Mouse (Mus musculus): ENCODE results near the gene Nadk. TPM values are rescaled to one million over a fixed set of nuclear protein-coding genes. Genes with fewer than 3 reads are reported as not detected.

Nadk gene
- polyA plus RNA-seq (2011; ENCODE audit: insufficient read length, low read depth, missing spikeins): 116 and 130 TPM in 2 replicates

DNA sequence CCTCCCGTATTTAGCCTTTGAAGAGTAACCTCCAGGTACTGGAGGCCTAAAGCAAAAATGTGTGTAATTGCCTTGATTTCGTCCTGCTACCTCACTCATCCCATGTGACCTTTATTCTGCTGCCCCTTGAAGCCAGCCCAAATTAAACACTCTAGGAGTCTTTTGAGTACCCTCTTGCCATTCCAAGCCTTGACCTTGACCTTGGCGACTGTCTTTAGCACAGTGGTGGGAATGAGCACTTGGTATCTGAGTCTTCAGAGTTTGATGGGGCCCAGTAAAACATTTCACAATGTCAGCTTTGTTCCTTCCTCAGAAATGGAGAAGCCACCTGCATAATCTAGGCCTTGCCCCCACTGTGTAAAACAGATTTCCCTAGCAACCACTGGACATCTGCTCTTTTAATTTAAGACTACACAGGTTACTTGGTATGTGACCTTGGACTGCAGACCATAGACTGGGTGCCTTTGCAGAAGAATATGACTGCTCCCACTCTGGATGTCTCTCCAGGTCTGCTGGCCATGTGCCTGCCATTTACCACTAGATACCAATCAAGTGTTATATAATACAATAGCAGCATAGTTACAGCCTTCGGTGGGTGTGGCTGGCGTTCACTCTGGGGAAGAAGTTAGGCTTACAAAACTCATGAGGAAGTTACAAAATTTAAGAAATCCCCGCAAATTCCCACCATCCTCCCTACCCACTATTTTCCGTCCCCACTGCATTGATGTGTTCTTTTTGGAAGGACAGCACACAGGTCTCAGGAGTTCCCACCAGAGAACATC is at the start of gene Nadk:
Gene Nadk (plus strand): TSS at position 718 of the 782 bp plus-strand sequence.
- H3K4me3 ChIP-seq (ENCODE audit: insufficient read depth, low read length): 0 out of 2 replicates have a peak within 1 kb of the TSS, but pooled peaks have one; percentile 13
- peaks cover 20% of the 10 kb centered on the region for H3K4me1 ChIP-seq (ENCODE audit: control insufficient read depth, insufficient read depth, low read length)
- TF ChIP-seq CTCF (IDR thresholded peaks at IDR 0.05; ENCODE audit: borderline replicate concordance, insufficient read depth, low read length) (no peak), POLR2A (IDR thresholded peaks at IDR 0.05; ENCODE audit: low read depth, low read length) (no peak)
- H3K27ac ChIP-seq (ENCODE audit: insufficient read depth, low read length): peak within 1 kb of the TSS; percentile 71

DNA sequence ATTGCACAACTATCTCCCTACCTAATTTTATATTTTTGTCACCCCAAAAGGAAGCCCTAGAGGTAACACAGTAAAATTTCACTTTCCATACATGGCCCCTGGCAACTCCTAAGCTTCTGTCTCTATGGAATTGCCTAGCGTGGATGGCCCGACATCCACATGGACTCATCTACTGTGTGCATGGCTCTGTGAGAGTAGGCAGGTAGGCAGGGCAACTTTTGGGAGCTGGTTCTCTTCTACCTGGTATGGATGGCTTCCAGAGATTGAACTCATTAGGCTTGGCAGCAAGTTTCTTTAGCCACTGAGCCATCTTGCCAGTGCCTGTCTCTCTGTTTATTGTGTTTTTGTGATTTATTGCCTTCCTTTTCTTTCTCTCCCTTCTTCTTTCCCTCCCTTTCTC is 47.4 kb upstream of the Nadk start:
- H3K4me1 ChIP-seq (ENCODE audit: control insufficient read depth, insufficient read depth, low read length): no peaks in the 10 kb centered on the region; the same call in 1 of the 2 replicates
- no peak overlapping the region for H3K4me3 ChIP-seq (ENCODE audit: insufficient read depth, low read length)
- no peak for TF ChIP-seq CTCF (IDR thresholded peaks at IDR 0.05; ENCODE audit: borderline replicate concordance, insufficient read depth, low read length)
- no peak for TF ChIP-seq POLR2A (IDR thresholded peaks at IDR 0.05; ENCODE audit: low read depth, low read length)
- no peak overlapping the region for H3K27ac ChIP-seq (ENCODE audit: insufficient read depth, low read length)

- Histone ChIP-seq H3K27ac (ENCODE audit: insufficient read depth, low read length) (no peak overlapping the region), H3K4me3 (ENCODE audit: insufficient read depth, low read length) (no peak overlapping the region), H3K4me1 (ENCODE audit: control insufficient read depth, insufficient read depth, low read length) (0 out of 2 replicates have a peak, but pooled peaks cover 2% of the 10 kb centered on the region)
- TF ChIP-seq CTCF (IDR thresholded peaks at IDR 0.05; ENCODE audit: borderline replicate concordance, insufficient read depth, low read length): no peak
- no peak for TF ChIP-seq POLR2A (IDR thresholded peaks at IDR 0.05; ENCODE audit: low read depth, low read length)
Observed at GRCm38 (mm10) chr4:155517948-155518517, 44.1 kb upstream of the Nadk start.

- Histone ChIP-seq H3K4me1 (ENCODE audit: control insufficient read depth, insufficient read depth, low read length) (peaks cover 6% of the 10 kb centered on the region; the same call in 1 of the 2 replicates), H3K27ac (ENCODE audit: insufficient read depth, low read length) (no peak overlapping the region), H3K4me3 (ENCODE audit: insufficient read depth, low read length) (no peak overlapping the region)
- no peak for TF ChIP-seq CTCF (IDR thresholded peaks at IDR 0.05; ENCODE audit: borderline replicate concordance, insufficient read depth, low read length)
- TF ChIP-seq POLR2A (IDR thresholded peaks at IDR 0.05; ENCODE audit: low read depth, low read length): no peak
Observed at GRCm38 (mm10) chr4:155522327-155522726, 39.9 kb upstream of the Nadk start.

DNA sequence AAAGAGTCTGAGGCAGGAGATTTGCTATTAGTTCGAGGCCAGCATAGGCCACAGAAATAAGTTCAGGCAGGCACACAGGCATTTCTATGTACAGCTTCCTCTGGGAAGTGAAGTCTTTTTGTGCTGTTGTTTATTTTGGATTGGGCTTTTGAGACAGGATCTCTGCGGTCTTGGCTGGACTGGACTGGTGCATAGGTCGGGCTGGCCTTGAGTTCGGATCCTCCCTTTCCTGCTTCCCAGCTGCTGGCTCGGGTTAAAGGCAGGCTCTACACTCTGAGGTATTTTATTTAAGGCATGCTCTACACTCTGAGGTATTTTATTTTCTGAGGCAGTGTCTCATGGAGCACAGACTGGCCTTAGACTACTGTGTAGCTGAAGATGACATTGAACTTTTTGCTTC is 36.4 kb upstream of the Nadk start:
- peaks cover 6% of the 10 kb centered on the region; the same call in 1 of the 2 replicates for H3K4me1 ChIP-seq (ENCODE audit: control insufficient read depth, insufficient read depth, low read length)
- H3K27ac ChIP-seq (ENCODE audit: insufficient read depth, low read length): no peak overlapping the region
- TF ChIP-seq CTCF (IDR thresholded peaks at IDR 0.05; ENCODE audit: borderline replicate concordance, insufficient read depth, low read length) (no peak), POLR2A (IDR thresholded peaks at IDR 0.05; ENCODE audit: low read depth, low read length) (no peak)
- no peak overlapping the region for H3K4me3 ChIP-seq (ENCODE audit: insufficient read depth, low read length)

- Histone ChIP-seq H3K4me3 (ENCODE audit: insufficient read depth, low read length) (no peak overlapping the region), H3K4me1 (ENCODE audit: control insufficient read depth, insufficient read depth, low read length) (peaks cover 2% of the 10 kb centered on the region; the same call in 1 of the 2 replicates), H3K27ac (ENCODE audit: insufficient read depth, low read length) (no peak overlapping the region)
- TF ChIP-seq POLR2A (IDR thresholded peaks at IDR 0.05; ENCODE audit: low read depth, low read length): no peak
- TF ChIP-seq CTCF (IDR thresholded peaks at IDR 0.05; ENCODE audit: borderline replicate concordance, insufficient read depth, low read length): no peak
Observed at GRCm38 (mm10) chr4:155529294-155529693, 32.9 kb upstream of the Nadk start.

DNA sequence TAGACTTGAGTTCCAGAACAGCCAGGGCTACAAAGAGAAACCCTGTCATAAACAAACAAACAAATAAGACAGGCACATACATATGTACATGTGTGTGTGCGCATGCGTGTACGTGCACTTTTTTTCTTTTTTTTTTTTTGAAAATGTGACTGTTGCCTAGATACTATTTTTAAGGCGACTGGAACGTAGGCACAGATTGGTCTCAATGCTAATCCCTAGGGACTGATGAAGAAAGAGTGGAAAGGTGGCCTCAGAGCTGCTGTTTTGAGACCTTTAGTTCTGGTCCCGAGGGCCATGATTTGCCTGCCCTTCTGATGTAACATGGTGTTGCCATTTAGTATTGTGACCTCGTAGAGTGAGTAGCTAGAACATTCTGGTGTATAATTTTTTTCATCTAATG is 12.2 kb upstream of the Nadk start:
- H3K4me3 ChIP-seq (ENCODE audit: insufficient read depth, low read length): no peak overlapping the region
- TF ChIP-seq POLR2A (IDR thresholded peaks at IDR 0.05; ENCODE audit: low read depth, low read length): no peak
- no peak for TF ChIP-seq CTCF (IDR thresholded peaks at IDR 0.05; ENCODE audit: borderline replicate concordance, insufficient read depth, low read length)
- H3K4me1 ChIP-seq (ENCODE audit: control insufficient read depth, insufficient read depth, low read length): no peaks in the 10 kb centered on the region
- H3K27ac ChIP-seq (ENCODE audit: insufficient read depth, low read length): no peak overlapping the region

GRCm38 (mm10) chr4:155550446-155550845 is 11.7 kb upstream of the Nadk start:
- Histone ChIP-seq H3K4me3 (ENCODE audit: insufficient read depth, low read length) (no peak overlapping the region), H3K27ac (ENCODE audit: insufficient read depth, low read length) (no peak overlapping the region), H3K4me1 (ENCODE audit: control insufficient read depth, insufficient read depth, low read length) (no peaks in the 10 kb centered on the region)
- no peak for TF ChIP-seq POLR2A (IDR thresholded peaks at IDR 0.05; ENCODE audit: low read depth, low read length)

DNA sequence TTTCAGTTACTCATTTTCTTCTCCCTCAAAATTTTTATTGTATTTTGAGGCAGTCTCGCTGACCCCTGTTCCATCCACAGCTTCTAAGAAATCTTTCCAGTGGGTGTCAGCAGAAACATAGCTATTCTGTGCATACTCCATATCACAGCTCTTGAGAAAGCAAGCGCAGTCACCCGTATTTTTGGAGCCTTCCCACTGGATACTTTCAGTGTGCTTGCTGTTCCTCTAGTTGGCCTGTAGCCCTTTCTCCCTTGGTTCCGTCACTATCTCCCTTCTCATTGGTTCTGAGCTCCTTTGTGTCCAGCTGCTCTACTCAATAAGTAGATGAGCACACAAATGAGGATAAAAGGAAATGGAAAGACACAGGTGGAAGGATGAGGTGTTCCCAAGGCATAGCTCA is 11.1 kb upstream of the Nadk start:
- no peak for TF ChIP-seq CTCF (IDR thresholded peaks at IDR 0.05; ENCODE audit: borderline replicate concordance, insufficient read depth, low read length)
- TF ChIP-seq POLR2A (IDR thresholded peaks at IDR 0.05; ENCODE audit: low read depth, low read length): no peak
- Histone ChIP-seq H3K4me1 (ENCODE audit: control insufficient read depth, insufficient read depth, low read length) (no peaks in the 10 kb centered on the region), H3K4me3 (ENCODE audit: insufficient read depth, low read length) (no peak overlapping the region), H3K27ac (ENCODE audit: insufficient read depth, low read length) (no peak overlapping the region)

DNA sequence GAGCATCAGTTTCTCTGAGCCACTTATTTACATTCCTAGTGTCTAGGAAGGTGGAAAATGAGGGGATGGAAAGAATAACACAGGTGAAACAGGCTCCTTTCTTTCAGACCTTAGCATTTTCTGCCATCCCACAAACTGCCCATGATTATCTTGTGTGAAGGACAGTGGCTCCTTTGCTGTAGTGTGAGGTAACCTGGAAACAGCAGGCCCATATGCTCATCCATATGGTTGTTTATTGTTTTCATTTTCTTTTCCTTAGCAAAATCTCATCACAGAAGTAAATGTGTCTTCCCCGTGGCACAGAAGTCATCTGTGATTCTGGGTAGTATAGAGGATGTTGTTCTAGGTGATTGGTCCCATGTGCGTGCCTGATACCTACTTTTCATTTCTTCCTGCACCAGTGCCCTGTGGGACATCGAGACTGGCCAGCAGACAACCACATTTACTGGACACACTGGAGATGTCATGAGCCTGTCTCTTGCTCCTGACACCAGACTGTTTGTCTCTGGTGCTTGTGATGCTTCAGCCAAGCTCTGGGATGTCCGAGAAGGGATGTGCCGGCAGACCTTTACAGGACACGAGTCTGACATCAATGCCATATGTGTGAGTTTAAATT is 9.2 kb upstream of the Nadk start:
- TF ChIP-seq POLR2A (IDR thresholded peaks at IDR 0.05; ENCODE audit: low read depth, low read length) (no peak), CTCF (IDR thresholded peaks at IDR 0.05; ENCODE audit: borderline replicate concordance, insufficient read depth, low read length) (no peak)
- H3K27ac ChIP-seq (ENCODE audit: insufficient read depth, low read length): no peak overlapping the region
- H3K4me3 ChIP-seq (ENCODE audit: insufficient read depth, low read length): no peak overlapping the region
- H3K4me1 ChIP-seq (ENCODE audit: control insufficient read depth, insufficient read depth, low read length): no peaks in the 10 kb centered on the region
